Mouse (Mus musculus) heart, adult 11 months (tissue): ENCODE measurements around the gene Arhgap15.
A peak's percentile ranks its signal among the peaks of the same experiment; 100 is the strongest.

Experiments
- DNase-seq: peaks from one replicate; pipeline ENCODE4 v3.0.0; 2022

Gene Arhgap15

DNA sequence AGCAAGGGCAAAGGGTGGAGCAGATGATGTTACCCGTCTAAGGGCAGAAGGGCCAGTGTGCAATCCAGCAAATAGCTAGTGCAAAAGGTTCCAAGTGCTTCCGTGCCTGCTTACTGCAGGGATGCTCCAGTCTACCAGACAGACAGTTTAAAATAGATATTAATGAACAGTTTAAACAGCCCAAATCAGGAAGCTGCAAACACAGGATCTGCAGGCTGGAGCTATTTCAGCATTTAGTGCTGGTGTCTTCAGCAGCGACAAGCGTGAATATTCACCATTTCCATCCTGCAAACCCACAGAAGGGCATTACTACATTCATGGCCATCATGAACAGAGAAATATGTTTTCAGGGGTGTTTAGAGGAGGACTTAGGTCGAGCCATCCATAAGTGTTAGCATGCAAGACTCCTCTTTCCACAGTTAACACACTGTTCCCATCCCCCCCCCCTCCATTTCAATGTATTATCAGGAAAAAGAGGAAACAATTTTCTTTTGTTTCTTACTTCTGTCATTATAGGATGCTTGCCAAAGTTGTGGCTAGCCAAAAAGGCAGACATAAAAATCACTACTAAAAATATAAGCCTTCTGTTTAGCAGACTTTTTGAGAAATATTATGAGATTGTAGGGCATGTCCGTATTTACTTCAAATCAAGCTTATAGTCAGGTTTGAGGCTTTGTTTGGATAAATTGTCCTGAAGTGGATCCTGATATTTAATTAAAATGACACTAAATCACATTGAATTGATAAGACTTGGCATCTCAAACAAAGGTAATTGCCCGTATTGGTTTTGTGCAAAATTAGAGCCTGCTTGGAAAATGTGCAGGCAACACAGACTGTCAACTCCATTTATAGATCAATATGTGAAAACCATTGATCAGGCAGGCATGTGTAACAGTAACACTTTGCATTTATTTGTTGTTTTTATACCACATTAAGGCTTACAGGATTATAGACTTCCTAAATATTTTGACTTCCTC is 35.4 kb downstream of the Arhgap15 start:
- peak; percentile 81 for DNase-seq

DNA sequence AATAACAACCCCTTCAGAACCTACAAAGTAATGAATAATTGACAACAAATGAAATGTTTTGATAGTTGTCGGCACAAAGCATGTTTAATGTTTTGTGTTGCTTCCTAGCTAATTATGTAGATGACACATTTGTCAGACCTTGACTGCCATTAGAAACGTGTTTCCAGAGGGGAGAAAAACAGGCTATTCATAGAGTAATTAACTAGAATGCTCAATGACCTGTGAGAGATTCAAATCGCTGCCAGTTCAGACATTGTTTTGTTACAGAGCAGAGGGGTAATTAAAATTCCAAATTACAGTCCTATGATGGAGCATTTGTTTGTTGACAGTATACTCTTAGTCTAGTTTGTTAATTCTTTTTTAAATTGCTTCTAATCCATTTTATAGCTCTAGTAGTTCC is 37.5 kb downstream of the Arhgap15 start:
- no peak for DNase-seq

- DNase-seq = peak; percentile 84
Measured at GRCm38 (mm10) chr2:43787141-43787540, 38.5 kb downstream of the Arhgap15 start.

DNA sequence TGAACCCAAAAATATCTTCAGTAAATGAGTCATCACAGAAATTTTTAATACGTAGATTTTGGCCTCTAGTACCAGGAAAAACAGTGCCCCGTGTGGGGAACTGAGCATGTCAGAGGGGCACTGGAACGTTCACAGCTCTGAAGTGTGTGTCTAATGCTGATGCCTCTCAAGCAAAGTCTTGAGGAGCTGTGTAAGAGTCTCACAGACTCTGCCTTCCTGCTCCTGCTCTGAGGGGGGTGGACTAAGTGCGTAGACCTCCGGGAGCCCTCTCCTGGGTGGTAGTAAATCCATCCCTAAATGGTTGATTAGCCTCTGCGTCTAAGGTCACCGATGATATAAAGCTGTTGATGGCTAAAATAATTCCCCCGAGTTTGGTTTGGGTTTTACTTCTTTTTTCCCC is 39.9 kb downstream of the Arhgap15 start:
- DNase-seq = peak; percentile 68

DNA sequence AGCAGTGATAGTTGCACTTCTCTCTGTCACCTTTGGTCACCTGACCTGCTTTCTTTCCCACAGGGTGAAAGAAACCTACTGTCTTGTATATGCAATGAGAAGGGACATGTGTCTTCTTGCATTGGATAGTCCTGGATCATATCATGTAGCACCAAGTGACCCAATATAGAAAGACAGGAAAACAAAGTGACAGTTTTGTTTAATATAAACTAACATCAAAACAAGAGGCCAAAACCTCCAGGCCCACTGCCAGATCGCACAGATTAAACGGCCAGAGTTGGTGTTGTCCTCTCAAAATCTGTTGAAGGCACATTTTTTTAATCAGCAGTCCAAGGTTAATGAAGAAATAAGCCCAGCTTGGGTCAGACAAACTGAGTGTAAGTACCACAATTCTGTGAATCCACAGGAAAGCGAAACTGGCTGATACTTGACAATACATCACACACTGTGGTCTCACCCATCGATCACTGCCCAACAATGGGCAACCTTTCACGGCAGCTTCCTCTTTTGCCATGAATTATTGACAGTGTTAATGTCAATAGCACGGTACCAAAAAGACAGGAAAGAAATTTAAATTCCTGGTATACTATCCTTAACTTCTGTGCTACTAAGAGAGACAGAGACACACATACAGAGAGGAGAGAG is 41.5 kb downstream of the Arhgap15 start:
- DNase-seq = peak; percentile 18

DNA sequence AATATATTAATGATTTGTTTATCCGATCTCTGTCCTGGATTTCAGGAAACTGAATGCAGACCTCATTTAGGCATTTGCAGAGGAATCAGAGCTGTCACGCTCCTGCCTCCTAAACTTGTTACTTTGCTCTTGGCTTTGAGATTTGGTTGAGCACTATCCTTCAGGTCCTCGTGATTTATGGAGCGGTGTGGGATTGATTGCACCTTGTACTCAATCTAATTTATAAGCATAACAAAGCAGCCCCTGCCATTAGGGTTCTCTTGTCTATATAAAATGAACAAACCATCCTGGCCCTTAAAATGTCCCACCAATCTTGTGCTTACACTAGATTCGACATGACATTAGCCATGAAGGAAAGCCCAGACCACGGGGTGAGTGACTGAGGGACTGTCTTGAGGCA is 43.0 kb downstream of the Arhgap15 start:
- peak; percentile 39 for DNase-seq

DNA sequence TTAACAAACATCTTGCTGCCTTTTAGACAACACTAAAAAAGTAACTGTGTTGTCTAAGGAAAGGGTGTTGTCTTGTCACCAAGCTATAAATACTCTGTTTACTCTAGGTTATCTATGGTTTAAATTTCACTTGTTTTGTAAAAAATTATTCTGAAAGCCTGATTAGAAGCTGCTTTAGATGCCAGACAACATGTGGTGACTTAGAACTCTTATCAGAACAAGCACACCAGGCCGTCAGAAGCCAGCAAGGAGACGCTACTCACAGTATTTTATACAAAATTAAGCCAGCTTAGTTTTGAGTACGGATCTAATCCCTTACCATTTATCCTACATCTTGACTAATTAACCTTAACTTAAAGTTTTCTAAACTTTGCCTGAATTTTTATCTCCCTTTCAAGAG is 44.5 kb downstream of the Arhgap15 start:
- no peak for DNase-seq

GRCm38 (mm10) chr2:43794700-43795099 is 46.1 kb downstream of the Arhgap15 start:
- peak; percentile 17 for DNase-seq

GRCm38 (mm10) chr2:43796448-43796847 is 47.8 kb downstream of the Arhgap15 start:
- peak; percentile 53 for DNase-seq

- peak; percentile 96 for DNase-seq
Measured at GRCm38 (mm10) chr2:43805960-43806744, 57.5 kb downstream of the Arhgap15 start.

GRCm38 (mm10) chr2:43815896-43816787 is 67.5 kb downstream of the Arhgap15 start:
- DNase-seq = no peak

DNA sequence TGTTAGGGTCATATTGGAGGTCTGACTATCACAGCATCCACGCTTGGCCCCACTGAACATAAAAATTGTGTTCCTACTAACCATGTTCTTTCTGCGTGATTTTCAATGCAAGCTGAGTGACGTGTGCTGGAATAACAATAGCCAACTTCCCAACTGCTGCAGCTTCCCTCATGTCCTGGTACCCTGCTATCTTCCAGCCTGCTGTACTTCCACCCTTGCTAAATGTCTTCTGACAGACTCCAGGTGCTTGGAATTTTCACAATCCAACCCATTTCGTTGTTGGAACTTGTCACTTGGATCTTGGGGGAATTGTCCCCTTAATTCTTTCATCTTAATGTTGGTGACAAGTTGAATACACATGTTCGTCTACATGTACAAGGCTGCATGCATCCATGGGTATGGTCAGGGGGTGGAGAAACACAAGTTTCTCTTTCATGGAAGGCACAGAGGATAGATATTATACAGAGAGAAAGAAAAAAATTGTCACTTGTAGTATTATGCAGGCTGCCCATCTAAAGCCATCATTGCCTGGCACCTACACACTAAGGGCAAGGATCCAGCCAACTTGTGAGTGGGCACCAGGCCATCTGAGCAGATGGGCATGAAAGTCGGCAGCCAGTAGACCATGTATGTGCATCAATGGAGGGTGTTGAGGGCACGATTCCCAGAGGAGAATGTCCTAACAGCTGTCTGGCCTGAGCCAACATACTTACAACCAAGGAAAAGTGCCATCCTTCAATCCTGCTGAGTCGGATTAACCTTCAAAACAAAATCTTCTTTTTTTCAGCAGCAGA is 68.4 kb downstream of the Arhgap15 start:
- peak; percentile 89 for DNase-seq

DNA sequence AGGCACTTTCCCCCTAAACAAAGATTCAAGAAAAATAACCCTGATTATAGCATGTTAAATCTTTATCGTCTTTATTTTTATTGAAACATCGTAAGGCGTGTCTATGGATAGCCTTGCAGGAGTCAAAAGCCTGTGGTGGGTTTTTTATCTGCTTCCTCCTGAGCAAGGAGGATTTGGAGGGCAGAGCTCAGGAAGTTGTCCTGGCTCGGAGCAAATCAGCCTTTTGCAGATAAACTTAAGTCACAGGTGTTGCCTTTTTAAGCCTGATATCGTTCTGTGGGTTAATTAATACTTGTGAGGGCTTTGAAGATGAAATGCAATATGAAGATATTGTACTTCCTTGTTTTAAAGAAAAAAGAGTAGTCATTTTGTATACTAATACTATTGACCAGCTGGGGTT is 87.3 kb downstream of the Arhgap15 start:
- DNase-seq = no peak

DNA sequence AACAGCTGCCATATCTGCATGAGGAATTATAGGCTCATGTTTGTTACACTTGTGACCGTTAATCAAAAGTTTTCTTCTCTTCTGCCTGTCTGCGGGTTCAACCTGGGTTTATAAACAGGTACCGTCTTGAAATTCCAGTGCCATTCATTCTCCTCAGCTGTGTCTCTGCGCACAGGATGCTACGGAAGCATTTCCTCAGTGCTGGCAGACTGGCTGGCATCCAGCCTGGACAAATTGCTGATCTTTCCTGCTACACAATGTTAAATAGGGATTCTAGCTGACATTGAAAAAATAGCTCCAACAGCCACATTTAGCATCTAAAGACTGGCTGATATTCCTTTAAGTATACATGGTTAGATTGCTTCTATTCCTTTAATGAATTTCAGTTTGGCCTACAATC is 93.0 kb downstream of the Arhgap15 start:
- no peak for DNase-seq

GRCm38 (mm10) chr2:43851195-43851594 is 102.6 kb downstream of the Arhgap15 start:
- DNase-seq = no peak

DNA sequence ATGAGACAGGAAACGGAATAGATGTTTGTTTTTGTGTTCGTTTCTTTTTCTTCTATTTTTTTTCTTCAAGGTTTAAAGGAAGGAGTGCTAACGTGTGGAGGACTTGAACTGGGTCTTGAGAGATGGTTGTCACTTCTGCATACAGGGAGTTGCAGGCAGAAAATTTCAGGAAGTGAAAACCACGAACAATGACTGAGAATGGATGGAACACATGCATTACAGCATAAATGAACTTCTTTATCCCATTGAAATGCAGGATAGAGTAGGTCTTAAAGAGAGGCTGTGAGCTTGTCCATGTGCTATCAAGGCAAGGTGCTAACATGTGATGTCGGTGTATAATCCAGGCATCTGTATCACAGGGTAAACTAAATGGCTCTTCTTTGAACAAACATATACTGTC is 114.1 kb downstream of the Arhgap15 start:
- DNase-seq = no peak

DNA sequence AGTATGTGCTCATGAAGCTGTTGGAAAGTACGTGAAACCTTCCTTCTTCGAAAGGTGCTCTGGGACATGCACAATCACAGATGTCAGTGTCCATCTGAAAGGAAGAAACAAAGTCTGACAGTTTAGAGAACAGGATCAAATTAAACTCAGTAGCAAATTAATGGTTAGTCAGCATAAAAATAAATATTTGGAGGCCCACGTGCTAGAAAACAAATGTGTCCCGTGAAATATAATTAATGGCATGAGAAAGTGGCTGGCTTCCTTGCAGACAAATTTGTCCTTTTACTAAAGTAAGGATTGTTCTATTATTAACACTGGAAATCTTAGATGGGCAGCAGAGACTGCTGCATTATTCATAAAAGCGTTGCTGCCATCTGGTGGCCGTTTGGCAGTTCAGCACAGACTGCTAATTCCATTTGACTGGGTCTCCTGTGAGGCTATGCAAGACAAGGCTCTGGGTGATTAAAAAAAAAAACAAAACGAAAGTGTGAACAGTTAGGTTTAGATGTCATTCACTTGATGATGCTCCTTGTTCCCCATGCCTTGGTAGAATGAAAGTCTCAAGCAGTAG is 153.9 kb downstream of the Arhgap15 start:
- DNase-seq = peak; percentile 92

- peak; percentile 93 for DNase-seq
Measured at GRCm38 (mm10) chr2:43907496-43907895, 158.9 kb downstream of the Arhgap15 start.

- peak; percentile 88 for DNase-seq
Measured at GRCm38 (mm10) chr2:43914104-43914503, 165.5 kb downstream of the Arhgap15 start.

GRCm38 (mm10) chr2:43923863-43924340 is 175.3 kb downstream of the Arhgap15 start:
- DNase-seq = no peak

- DNase-seq = no peak
Measured at GRCm38 (mm10) chr2:43931687-43932086, 183.1 kb downstream of the Arhgap15 start.
